Mouse (Mus musculus) lung, postnatal 10 days (tissue): ENCODE measurements at regions not wholly inside any gene's neighbourhood (a gene's known extent, or its start where the extent isn't known, plus 50 kb on each side); places are given as distances from the start of the nearest gene placed in this dataset.

Experiments used
- DNase-seq: peaks from one replicate; pipeline ENCODE4 v3.0.0; 2021

- no peak for DNase-seq
Observed at GRCm38 (mm10) chr6:49893113-49893512, 70.6 kb downstream of the Npy start.

- DNase-seq: no peak
Observed at GRCm38 (mm10) chr6:49899146-49899545, 76.6 kb downstream of the Npy start.

GRCm38 (mm10) chr6:49901512-49901911, 79.0 kb downstream of the Npy start:
- no peak for DNase-seq

GRCm38 (mm10) chr6:49904001-49904400, 81.5 kb downstream of the Npy start:
- DNase-seq: no peak

GRCm38 (mm10) chr6:49906456-49906855, 83.9 kb downstream of the Npy start:
- peak; percentile 6 for DNase-seq

- peak; percentile 20 for DNase-seq
Observed at GRCm38 (mm10) chr6:49919089-49919812, 96.7 kb downstream of the Npy start.

- DNase-seq: no peak
Observed at GRCm38 (mm10) chr6:49919813-49920170, 97.3 kb downstream of the Npy start.

- no peak for DNase-seq
Observed at GRCm38 (mm10) chr6:49924296-49924695, 101.8 kb downstream of the Npy start.

GRCm38 (mm10) chr6:49928075-49928474, 105.6 kb downstream of the Npy start:
- DNase-seq: no peak

- DNase-seq: peak; percentile 6
Observed at GRCm38 (mm10) chr6:49930104-49930503, 107.6 kb downstream of the Npy start.

GRCm38 (mm10) chr6:49943087-49943486, 120.6 kb downstream of the Npy start:
- no peak for DNase-seq

- DNase-seq: no peak
Observed at GRCm38 (mm10) chr6:49958891-49959290, 136.4 kb downstream of the Npy start.

GRCm38 (mm10) chr6:49961166-49961565, 138.7 kb downstream of the Npy start:
- DNase-seq: no peak

GRCm38 (mm10) chr6:49965944-49966545, 143.5 kb downstream of the Npy start:
- DNase-seq: peak; percentile 17

- no peak for DNase-seq
Observed at GRCm38 (mm10) chr6:49966555-49966954, 143.5 kb upstream of the Mpp6 start.

- peak; percentile 42 for DNase-seq
Observed at GRCm38 (mm10) chr6:49973258-49973865, 136.7 kb upstream of the Mpp6 start.

- DNase-seq: no peak
Observed at GRCm38 (mm10) chr6:49977783-49978182, 132.3 kb upstream of the Mpp6 start.

- no peak for DNase-seq
Observed at GRCm38 (mm10) chr6:49983740-49984139, 126.3 kb upstream of the Mpp6 start.

- DNase-seq: peak; percentile 75
Observed at GRCm38 (mm10) chr6:49985127-49985526, 124.9 kb upstream of the Mpp6 start.

- DNase-seq: no peak
Observed at GRCm38 (mm10) chr6:49987141-49987540, 122.9 kb upstream of the Mpp6 start.

- no peak for DNase-seq
Observed at GRCm38 (mm10) chr6:49987541-49988210, 122.4 kb upstream of the Mpp6 start.

GRCm38 (mm10) chr6:49989585-49990521, 120.2 kb upstream of the Mpp6 start:
- DNase-seq: peak; percentile 48

- DNase-seq: no peak
Observed at GRCm38 (mm10) chr6:49990522-49990858, 119.6 kb upstream of the Mpp6 start.
